Mouse (Mus musculus) cerebellum, adult 18-20 months (tissue): Measurements from ENCODE around the gene Gm45717.

Experiments
- DNase-seq, 2 experiments: peaks; one replicate each; pipeline ENCODE4 v3.0.0; 2021

Gene Gm45717

GRCm38 (mm10) chr7:140967862-140968591 is 12.3 kb upstream of the Gm45717 start:
- DNase-seq = no peak

- DNase-seq = no peak
Measured at GRCm38 (mm10) chr7:140966921-140967320, 11.2 kb upstream of the Gm45717 start, which contains the start of gene Ifitm1. Gene Ifitm1 (plus strand): TSS chr7:140967221.

- DNase-seq = no peak
Measured at GRCm38 (mm10) chr7:140962733-140963132, 7.0 kb upstream of the Gm45717 start.

GRCm38 (mm10) chr7:140961416-140961815 is 5.7 kb upstream of the Gm45717 start:
- DNase-seq = no peak

GRCm38 (mm10) chr7:140960026-140960425 is 4.3 kb upstream of the Gm45717 start:
- DNase-seq = no peak

- peak; percentile 11 to 30 for DNase-seq
Measured at GRCm38 (mm10) chr7:140959181-140959901, 3.6 kb upstream of the Gm45717 start.

- no peak for DNase-seq
Measured at GRCm38 (mm10) chr7:140956556-140956869, 776 bp upstream of the Gm45717 start.

GRCm38 (mm10) chr7:140955342-140955741 is 395 bp downstream of the Gm45717 start:
- no peak for DNase-seq

- DNase-seq = no peak
Measured at GRCm38 (mm10) chr7:140954733-140955071, 1.0 kb downstream of the Gm45717 start.

GRCm38 (mm10) chr7:140953800-140954732 is 1.7 kb downstream of the Gm45717 start:
- DNase-seq = no peak

- no peak for DNase-seq
Measured at GRCm38 (mm10) chr7:140953133-140953532, 2.6 kb downstream of the Gm45717 start.

- no peak for DNase-seq
Measured at GRCm38 (mm10) chr7:140952441-140952840, 3.3 kb downstream of the Gm45717 start.

GRCm38 (mm10) chr7:140951765-140952164 is 4.0 kb downstream of the Gm45717 start:
- no peak for DNase-seq

GRCm38 (mm10) chr7:140951051-140951450 is 4.7 kb downstream of the Gm45717 start:
- DNase-seq = no peak

GRCm38 (mm10) chr7:140949824-140950530 is 5.8 kb downstream of the Gm45717 start, which contains the start of gene Ifitm5:
Gene Ifitm5 (minus strand): TSS chr7:140950291.
- no peak for DNase-seq

GRCm38 (mm10) chr7:140949255-140949654 is 6.5 kb downstream of the Gm45717 start:
- no peak for DNase-seq

- no peak for DNase-seq
Measured at GRCm38 (mm10) chr7:140948161-140948560, 7.6 kb downstream of the Gm45717 start.

GRCm38 (mm10) chr7:140946980-140947379 is 8.8 kb downstream of the Gm45717 start:
- DNase-seq = no peak

GRCm38 (mm10) chr7:140946311-140946710 is 9.4 kb downstream of the Gm45717 start:
- no peak for DNase-seq

- no peak for DNase-seq
Measured at GRCm38 (mm10) chr7:140945247-140945646, 10.5 kb downstream of the Gm45717 start.

- DNase-seq = no peak
Measured at GRCm38 (mm10) chr7:140944236-140944635, 11.5 kb downstream of the Gm45717 start.

- no peak for DNase-seq
Measured at GRCm38 (mm10) chr7:140943356-140943755, 12.4 kb downstream of the Gm45717 start.

- DNase-seq = no peak
Measured at GRCm38 (mm10) chr7:140942811-140943210, 12.9 kb downstream of the Gm45717 start.
